Mouse (Mus musculus) embryo, embryonic 11 days (tissue): Measurements from ENCODE around the gene Chrne.
A peak's percentile ranks its signal among the peaks of the same experiment; 100 is the strongest.

ENCODE experiments used
- DNase-seq: peaks from one replicate; pipeline ENCODE4 v3.0.0-alpha.2; 2015

The Chrne gene

GRCm38 (mm10) chr11:70623053-70623742 is 4.2 kb upstream of the Chrne start:
- DNase-seq = no peak

DNA sequence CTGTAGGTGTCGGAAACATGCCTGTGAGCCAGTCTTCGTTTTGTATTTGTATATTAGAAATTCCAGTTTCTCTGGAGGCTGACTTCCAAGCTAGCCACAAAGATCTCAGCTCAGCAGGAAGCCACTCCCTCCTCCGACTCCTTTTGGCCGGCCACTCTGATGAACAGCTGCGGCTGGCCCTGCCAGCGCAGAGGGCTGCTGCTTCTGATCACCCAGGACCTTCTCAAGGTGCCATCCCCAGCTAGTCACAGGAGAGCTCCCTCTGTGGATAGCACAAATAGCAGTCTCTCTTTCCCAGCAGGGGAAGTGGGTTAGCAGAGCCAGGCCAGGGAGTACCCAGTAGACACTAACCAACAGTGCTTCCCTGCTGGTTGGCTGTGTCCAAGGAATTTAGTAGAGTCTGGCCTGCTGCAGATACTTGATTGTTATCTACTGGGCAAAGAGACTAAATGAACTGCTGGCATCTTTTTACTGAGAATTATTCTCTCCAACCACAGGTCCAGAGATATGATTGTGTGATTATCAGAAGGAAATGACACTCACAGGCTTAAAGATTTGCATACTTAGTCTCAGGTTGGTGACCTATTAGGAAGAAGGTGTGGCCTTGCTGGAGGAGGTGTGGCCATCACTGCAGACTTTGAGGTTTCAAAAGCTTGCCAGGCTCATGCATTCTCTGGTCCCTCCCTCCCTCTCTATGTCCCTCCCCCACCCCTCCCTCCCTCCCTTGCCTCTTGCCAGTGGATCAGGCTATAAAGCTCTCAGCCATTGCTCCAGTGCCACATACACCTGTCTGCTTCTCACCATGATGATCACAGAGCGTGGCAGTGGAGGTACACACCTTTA is 3.2 kb upstream of the Chrne start:
- DNase-seq = no peak

DNA sequence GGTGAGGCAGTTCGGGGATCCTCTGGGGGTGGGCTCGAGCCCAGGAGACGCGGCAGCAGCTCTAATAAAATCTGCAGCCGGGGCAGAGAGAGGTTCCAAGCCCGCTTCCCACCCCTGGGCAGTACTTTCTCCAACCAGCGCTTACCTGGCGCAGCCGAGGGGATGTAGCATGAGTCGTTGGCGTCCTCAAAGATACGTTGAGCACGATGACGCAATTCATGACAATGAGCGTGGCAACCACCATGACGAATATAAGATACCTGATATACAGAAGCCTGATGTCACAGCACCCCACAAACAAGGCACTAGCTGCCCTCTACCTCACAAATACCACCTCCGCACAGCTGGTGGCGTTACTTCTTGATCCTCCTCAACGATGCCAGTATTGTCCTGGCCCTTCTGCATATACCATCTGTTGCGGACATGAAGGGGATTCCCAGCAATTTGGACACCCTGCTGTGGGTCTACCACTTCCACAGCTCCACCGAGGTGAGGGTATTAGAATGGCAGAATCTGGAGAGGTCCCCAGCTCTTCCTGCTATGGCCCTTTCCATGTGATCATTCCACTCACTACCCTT is 3.4 kb downstream of the Chrne start, which contains the start of gene 4930544D05Rik:
4930544D05Rik (plus strand) TSS at position 333 of the 578 bp plus-strand sequence.
- no peak for DNase-seq

DNA sequence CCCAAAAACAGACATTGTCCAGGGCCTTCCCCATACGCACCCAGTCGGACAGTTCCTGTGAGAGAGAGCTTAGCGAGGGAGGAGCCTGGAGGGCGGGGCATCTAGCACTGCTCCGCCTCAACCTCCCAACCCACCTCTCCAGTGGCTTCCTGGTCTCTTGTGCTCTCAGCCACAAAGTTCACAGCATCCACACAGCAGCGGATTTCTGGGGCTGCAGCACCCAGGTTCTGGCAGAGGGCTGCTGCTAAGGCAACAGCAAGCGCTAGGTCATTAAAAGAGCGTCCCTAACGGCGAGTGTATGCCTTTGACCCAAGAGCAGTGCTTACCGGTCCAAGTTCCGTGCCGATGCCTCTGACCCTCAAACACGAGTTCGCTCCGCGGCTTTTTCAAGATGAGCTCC is 3.9 kb downstream of the Chrne start:
- peak; percentile 76 for DNase-seq

DNA sequence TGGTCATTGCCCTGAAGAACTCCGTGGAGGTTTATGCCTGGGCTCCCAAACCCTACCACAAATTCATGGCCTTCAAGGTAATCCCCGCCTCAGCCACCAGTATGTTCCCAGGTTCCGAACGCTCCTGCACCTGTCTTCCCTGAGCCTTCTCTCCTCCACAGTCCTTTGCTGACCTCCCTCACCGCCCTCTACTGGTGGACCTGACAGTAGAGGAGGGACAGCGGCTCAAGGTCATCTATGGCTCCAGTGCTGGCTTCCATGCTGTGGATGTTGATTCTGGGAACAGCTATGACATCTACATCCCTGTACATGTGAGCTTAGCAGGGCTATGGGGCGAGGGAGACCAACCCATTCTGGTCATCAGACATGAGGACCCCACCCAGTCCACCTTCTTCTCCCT is 6.5 kb downstream of the Chrne start:
- no peak for DNase-seq

DNA sequence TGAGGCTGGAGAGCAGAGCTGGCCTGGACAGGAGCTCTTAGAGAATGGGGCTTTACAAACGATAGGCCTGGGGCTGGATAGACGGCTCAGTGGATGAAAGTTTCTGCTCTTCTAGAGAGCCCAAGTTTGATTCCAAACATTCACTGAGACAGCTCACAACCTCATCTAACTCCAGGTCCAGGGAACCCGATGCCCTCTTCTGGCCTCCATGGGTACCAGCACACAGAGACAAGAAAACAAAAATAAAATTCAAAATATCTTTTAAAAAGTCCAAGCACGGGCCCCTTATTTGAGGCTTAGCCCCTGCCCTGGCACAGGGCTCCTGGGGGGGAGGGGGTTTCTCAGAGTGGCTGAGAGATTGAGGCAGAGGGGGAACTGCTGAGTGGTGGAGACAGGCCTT is 8.3 kb downstream of the Chrne start:
- no peak for DNase-seq

DNA sequence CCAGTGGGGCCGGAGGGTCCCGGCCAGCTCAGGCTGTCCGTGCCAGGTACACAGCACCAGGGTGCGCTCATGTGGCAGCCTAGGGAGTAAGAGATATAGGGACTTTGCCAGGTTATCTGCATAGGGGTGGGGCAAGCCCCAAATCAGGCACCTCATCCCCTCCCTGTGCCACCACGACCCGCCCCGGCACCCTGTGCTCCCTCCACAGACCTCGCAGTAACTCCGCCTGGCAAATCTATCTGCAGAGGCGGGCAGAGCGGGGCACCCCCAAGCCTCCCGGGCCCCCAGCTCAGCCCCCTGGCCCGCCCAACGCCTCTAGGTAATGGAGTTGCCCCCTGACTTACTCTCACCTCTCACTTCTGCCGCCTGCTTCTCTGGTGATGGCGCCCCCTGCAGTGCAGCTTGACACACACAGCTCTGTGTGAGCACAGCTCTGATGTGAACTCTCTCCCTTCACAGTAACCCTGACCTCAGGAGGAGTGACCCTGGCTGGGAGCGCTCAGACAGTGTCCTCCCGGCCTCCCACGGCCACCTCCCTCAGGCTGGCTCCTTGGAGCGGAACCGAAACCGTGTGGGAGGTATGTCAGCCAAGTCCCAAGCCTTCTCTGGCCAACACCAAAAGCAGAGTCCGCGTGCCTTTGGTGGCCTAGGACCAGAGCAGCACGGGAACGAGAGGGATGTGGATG is 10.5 kb downstream of the Chrne start:
- no peak for DNase-seq

GRCm38 (mm10) chr11:70607611-70608010 is 11.4 kb downstream of the Chrne start:
- DNase-seq = no peak

DNA sequence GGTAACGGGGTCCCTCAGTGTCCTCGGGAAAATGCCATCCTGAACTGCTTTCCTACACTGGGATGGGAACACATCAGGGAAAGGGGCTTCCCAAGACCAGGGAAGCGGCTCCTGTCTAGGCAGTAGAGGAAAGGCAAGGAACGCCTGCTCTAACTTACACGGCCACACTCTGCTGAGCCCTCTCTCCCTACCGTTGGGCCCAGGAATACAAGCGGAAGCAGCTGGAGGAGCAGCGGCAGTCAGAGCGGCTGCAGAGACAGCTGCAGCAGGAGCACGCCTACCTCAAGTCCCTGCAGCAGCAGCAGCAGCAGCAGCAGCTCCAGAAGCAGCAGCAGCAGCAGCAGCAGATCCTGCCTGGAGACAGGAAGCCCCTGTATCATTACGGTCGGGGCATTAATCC is 12.3 kb downstream of the Chrne start:
- no peak for DNase-seq

GRCm38 (mm10) chr11:70605024-70605566 is 13.9 kb downstream of the Chrne start:
- DNase-seq = peak; percentile 82

- DNase-seq = no peak
Observed at GRCm38 (mm10) chr11:70598451-70598953, 20.5 kb downstream of the Chrne start.

DNA sequence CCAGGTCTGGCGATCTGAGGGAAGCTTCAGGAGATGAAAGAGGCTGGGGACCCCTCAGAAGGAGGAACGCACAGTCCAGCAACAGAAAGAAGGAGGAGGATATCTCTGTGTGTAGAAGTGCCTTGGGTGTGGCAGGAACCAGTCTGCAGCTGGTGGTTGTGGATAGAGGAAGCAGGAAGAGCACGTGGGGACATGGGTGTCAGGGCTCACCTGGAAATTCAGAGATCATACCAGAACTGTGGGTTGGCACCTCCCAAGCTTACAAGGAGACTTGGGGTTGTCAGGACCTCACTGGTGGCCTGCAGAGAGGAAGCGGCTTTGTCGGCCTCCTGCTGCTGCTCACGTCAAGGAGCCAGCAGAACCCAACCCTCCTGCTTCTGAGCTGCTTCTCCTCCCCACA is 21.7 kb downstream of the Chrne start:
- DNase-seq = no peak

GRCm38 (mm10) chr11:70596094-70596493 is 22.9 kb downstream of the Chrne start:
- no peak for DNase-seq

DNA sequence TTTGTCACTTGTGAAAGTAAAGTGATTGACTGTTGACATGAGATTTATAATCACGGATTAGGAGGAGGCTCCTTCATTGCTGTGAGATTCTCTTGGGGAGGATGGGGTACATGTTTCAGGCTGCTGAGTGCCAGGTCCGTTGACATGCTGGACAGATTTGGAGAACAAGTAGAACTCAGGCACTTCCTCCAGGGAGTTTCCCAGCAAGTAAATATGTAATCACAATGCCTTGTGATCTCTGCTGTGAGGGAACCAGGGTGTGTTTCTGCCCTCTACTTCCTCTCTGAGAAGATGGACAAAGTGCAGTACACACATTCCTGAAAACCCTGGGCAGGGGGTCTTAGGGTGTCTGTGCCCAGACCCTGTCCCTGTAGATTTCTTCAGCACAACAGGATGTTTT is 23.4 kb downstream of the Chrne start:
- DNase-seq = no peak

DNA sequence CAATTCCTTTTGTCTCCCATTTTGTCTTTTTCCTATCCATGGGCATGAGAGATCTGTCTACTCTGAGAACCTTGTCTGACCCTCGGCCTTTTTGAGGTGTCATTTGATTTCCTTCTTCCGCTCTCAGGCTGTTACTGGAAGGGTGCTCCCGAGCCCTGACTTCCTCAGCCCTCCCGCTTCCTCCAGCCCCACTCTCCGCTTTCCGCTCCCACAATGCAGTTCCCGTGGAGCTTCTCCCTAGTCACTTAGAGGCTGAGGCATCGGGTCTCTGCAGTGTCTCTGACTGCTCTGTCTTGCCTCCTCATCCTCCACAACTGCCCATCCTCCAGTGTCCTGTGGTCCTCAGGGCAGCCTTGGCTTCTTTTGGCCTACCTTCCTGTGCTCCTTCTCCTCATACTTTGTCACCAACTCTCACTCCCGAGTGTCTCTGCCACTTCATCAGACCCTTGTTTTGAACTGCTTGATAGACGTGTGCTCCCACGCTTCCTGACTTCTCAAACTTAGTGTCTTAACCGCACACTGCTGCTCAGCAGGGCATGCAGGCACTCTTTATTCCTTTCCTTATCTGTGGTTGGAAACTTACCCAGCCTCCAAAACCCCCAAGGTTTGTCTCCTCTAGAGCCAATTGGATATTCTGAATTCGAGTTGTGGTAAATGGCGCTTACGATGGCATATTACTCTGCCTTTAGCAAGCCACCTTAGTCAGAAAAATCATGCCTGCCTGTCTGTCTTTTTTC is 24.6 kb downstream of the Chrne start:
- DNase-seq = no peak

- no peak for DNase-seq
Observed at GRCm38 (mm10) chr11:70591733-70592132, 27.3 kb downstream of the Chrne start.

- DNase-seq = no peak
Observed at GRCm38 (mm10) chr11:70586954-70587353, 32.1 kb downstream of the Chrne start.

- no peak for DNase-seq
Observed at GRCm38 (mm10) chr11:70586261-70586660, 32.8 kb downstream of the Chrne start.

DNA sequence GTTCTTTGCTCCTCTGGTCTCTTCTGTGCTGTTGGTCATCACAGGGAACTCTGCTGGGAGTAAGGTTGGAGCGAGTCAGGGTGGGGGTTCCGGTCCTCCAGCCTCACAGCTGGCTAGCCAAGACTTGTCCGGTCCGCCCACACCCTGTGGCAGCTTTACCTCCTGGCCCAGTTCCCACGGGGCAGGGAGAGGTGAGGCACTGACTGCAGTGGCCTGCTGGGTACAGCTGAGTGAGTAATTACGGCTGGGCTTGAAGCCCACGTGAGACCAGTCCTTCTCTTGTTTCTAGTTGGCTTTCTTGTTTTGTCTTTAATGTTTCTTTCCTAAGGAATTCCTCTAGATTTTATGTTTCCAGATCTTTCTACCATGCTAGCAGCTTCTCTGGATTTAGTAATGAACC is 33.6 kb downstream of the Chrne start:
- peak; percentile 29 for DNase-seq

DNA sequence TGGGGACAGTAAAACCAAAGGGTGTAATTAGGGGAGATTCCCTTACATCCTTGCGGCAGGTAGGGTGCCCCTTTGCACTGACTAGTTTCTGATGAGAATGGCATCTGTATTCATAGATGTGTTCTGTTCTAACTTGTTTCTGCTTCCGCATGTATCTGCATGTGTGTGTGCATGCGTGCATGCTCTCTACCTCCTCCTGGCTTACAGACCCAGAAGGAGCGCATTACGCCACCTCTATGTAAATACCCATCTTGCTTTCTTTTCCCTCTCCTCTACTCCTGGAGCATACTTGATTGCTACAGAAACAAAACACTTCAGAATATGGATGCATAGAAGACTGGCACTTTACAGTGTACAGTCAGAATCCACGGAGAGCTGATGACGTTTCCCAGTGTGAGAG is 35.2 kb downstream of the Chrne start:
- no peak for DNase-seq

GRCm38 (mm10) chr11:70583022-70583714 is 35.8 kb downstream of the Chrne start:
- no peak for DNase-seq
